Mouse (Mus musculus) bone marrow macrophage, adult 2 months (primary cell): ENCODE results near the gene Il16. TPM values are rescaled to one million over a fixed set of nuclear protein-coding genes. Genes with fewer than 3 reads are reported as not detected.

Experiments
- H3K27ac ChIP-seq: 2 replicates; pipeline ENCODE4 v1.5.1; 2012; ENCODE audit warnings: low read depth, low read length; ENCODE audit not compliant: insufficient read depth
- H3K4me1 ChIP-seq: 2 replicates; pipeline ENCODE4 v1.6.1; 2012; ENCODE audit warnings: low read length; ENCODE audit not compliant: control insufficient read depth, insufficient read depth
- H3K4me3 ChIP-seq: 2 replicates; pipeline ENCODE4 v1.5.1; 2012; ENCODE audit warnings: mild to moderate bottlenecking, low read length, moderate library complexity; ENCODE audit not compliant: insufficient read depth
- CTCF ChIP-seq: IDR thresholded peaks from 2 replicates; pipeline ENCODE4 v1.5.1; 2012; ENCODE audit warnings: low read depth, mild to moderate bottlenecking, low read length, moderate library complexity
- POLR2A ChIP-seq: IDR thresholded peaks from 2 replicates; pipeline ENCODE4 v1.6.1; 2012; ENCODE audit warnings: mild to moderate bottlenecking, low read depth, low read length, borderline replicate concordance
- polyA plus RNA-seq: library from polyadenylated mRNA; stranded (reverse); fragments of >200 nt; gene quantifications from 2 replicates; pipeline ENCODE4 v1.2.4, GENCODE M21; 2012; ENCODE audit not compliant: missing spikeins, insufficient read depth, insufficient read length

Gene Il16
- polyA plus RNA-seq, 1 experiment = 48.7 TPM

DNA sequence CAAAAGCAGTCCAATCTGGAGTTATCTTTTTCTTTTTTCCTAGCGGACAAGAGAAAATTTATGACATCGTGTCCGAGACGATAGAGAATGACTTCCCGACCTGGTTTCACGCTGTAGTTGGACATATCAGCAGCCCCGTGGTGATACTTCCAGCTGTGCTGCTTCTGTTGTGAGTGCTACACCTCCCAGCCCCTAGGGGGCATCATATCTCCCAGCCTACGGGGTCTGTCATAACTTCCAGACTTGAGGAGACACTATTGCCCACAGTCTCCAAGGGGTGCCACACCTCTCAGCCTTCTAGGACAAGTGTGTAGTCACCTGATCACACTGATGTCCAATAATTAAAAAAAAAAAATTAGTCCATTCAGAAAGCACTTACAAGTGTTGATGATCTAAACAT is 129.7 kb downstream of the Il16 start:
- Histone ChIP-seq H3K4me3 (no peak overlapping the region), H3K27ac (peak overlapping the region; percentile 18; the same call in 1 of the 2 replicates), H3K4me1 (peaks cover 19% of the 10 kb centered on the region)
- TF ChIP-seq CTCF (peak; percentile 71), POLR2A (no peak)

GRCm38 (mm10) chr7:83615272-83615671 is 130.3 kb downstream of the Il16 start:
- H3K27ac ChIP-seq = no peak overlapping the region
- H3K4me1 ChIP-seq = peaks cover 19% of the 10 kb centered on the region
- TF ChIP-seq POLR2A (no peak), CTCF (no peak)
- no peak overlapping the region for H3K4me3 ChIP-seq

GRCm38 (mm10) chr7:83611886-83612285 is 133.6 kb downstream of the Il16 start:
- no peak overlapping the region for H3K27ac ChIP-seq
- TF ChIP-seq POLR2A (no peak), CTCF (no peak)
- no peak overlapping the region for H3K4me3 ChIP-seq
- H3K4me1 ChIP-seq = peaks cover 13% of the 10 kb centered on the region

DNA sequence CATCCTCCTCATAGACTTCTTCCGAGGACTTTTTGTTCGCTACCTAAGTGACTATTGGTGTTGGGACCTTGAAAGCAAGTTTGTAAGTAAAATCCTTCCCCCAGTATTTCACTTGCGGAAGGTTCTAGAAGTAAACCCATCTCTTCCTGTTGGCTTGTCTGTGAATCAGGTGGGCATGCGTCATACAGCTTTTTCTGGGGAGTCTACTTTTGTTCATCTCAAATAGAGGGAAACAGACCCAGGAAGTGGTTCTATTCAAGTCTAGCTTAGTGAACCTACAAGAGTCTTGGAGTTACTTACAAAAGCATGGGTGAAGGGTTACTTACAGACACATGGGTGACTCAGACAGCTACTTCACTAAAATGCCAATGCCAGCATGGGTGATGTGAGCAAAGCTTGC is 135.6 kb downstream of the Il16 start:
- no peak overlapping the region for H3K27ac ChIP-seq

GRCm38 (mm10) chr7:83606796-83607195 is 138.7 kb downstream of the Il16 start:
- Histone ChIP-seq H3K4me1 (peaks cover 15% of the 10 kb centered on the region), H3K27ac (no peak overlapping the region), H3K4me3 (no peak overlapping the region)
- no peak for TF ChIP-seq POLR2A
- no peak for TF ChIP-seq CTCF

More for the DNA sequence above, 135.6 kb downstream of the Il16 start:
- TF ChIP-seq POLR2A = no peak
- TF ChIP-seq CTCF = no peak
- peaks cover 10% of the 10 kb centered on the region for H3K4me1 ChIP-seq
- no peak overlapping the region for H3K4me3 ChIP-seq

- no peak overlapping the region for H3K27ac ChIP-seq
- no peak for TF ChIP-seq CTCF
- no peak for TF ChIP-seq POLR2A
Observed at GRCm38 (mm10) chr7:83604180-83604944, 141.2 kb downstream of the Il16 start.

DNA sequence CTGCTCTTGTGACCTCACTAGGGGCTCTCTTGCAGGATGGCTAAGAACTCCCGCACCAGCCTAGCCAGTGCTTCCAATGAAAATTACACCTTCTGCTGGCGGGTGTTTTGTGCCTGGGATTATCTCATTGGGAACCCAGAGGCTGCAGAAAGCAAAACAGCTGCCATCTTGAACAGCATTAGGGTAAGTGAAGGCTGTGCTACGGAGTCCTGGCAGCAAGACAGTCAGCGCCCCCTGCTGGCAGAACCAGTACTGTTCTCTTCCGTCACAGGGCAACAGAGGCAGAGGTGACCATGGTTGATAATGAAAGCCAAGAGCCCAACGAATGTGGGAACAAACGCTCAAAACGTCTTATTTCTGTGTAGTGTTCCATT is 145.6 kb downstream of the Il16 start:
- no peak overlapping the region for H3K4me3 ChIP-seq
- TF ChIP-seq CTCF = peak; percentile 77; the same call in 1 of the 2 replicates
- TF ChIP-seq POLR2A = no peak
- H3K27ac ChIP-seq = no peak overlapping the region
- H3K4me1 ChIP-seq = peaks cover 13% of the 10 kb centered on the region

More at GRCm38 (mm10) chr7:83604180-83604944, 141.2 kb downstream of the Il16 start:
- peaks cover 18% of the 10 kb centered on the region for H3K4me1 ChIP-seq
- no peak overlapping the region for H3K4me3 ChIP-seq

GRCm38 (mm10) chr7:83598997-83599912 is 146.3 kb downstream of the Il16 start:
- Histone ChIP-seq H3K27ac (no peak overlapping the region), H3K4me1 (peaks cover 8% of the 10 kb centered on the region), H3K4me3 (no peak overlapping the region)
- TF ChIP-seq CTCF = no peak
- TF ChIP-seq POLR2A = no peak

DNA sequence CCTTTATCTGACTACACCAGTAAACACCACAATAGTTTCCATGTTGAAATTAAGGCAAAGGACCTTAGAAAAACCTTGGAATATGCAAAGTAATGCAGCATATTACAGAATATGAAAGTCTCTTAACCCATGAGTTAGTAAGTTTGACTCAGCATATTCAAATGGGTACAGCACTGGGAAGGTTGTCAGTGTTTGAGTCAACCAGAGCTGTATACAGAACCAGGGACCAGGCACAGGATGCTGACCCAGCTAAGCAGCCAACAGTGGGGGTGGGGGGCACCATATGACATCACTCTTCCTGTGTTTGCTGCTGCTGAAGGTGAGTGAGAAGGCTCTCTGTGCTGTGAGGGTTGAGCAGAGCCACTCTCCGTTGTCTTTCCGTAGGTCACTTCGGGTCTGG is 148.5 kb downstream of the Il16 start:
- no peak for TF ChIP-seq CTCF
- TF ChIP-seq POLR2A = no peak
- H3K27ac ChIP-seq = 0 out of 2 replicates have a peak overlapping the region, but pooled peaks have one; percentile 16
- no peak overlapping the region for H3K4me3 ChIP-seq
- peaks cover 8% of the 10 kb centered on the region for H3K4me1 ChIP-seq
